Mouse (Mus musculus) heart, postnatal 4 days (tissue): ENCODE results near the gene Gm21887. TPM values are rescaled to one million over a fixed set of nuclear protein-coding genes. Genes with fewer than 3 reads are reported as not detected.
A peak's percentile ranks its signal among the peaks of the same experiment; 100 is the strongest.
"Not testable (repeated sequence)": the region's sequence is repeated elsewhere in the genome, so short reads cannot be mapped to it uniquely, and the experiment has no call there.

Experiments
- DNase-seq: peaks from one replicate; pipeline ENCODE4 v3.0.0; 2021
- total RNA-seq, 2 experiments: library from RNA; stranded (reverse); gene quantifications; 2 replicates each; pipeline ENCODE4 v1.2.3; 2021

The Gm21887 gene
- 100 to 1,000 TPM in 1 of 2 experiments, 10 to 100 TPM in 1; 99.1 to 109 TPM for total RNA-seq

GRCm38 (mm10) chrX:170009016-170009750 is at the start of gene Gm21887:
Gene Gm21887 (plus strand): TSS chrX:170009659.
- DNase-seq, result peak; percentile 100

GRCm38 (mm10) chrX:169969337-169969736 is 40.1 kb upstream of the Gm21887 start:
- no peak for DNase-seq

GRCm38 (mm10) chrX:169969765-169970164 is 39.7 kb upstream of the Gm21887 start:
- DNase-seq, result peak; percentile 3

- not testable (repeated sequence) for DNase-seq
These were observed 38.9 kb upstream of the Gm21887 start for GRCm38 (mm10) chrX:169970546-169970945.

- not testable (repeated sequence) for DNase-seq
These were observed 37.9 kb upstream of the Gm21887 start for GRCm38 (mm10) chrX:169971562-169971961.

- not testable (repeated sequence) for DNase-seq
These were observed 37.3 kb upstream of the Gm21887 start for GRCm38 (mm10) chrX:169972131-169972530.

GRCm38 (mm10) chrX:169972791-169973494 is 36.5 kb upstream of the Gm21887 start:
- peak; percentile 22 for DNase-seq

GRCm38 (mm10) chrX:169973806-169974205 is 35.7 kb upstream of the Gm21887 start:
- DNase-seq, result peak; percentile 11

- DNase-seq, result peak; percentile 35
These were observed 35.0 kb upstream of the Gm21887 start for GRCm38 (mm10) chrX:169974456-169974855.

GRCm38 (mm10) chrX:169974974-169975373 is 34.5 kb upstream of the Gm21887 start:
- peak; percentile 20 for DNase-seq

- peak; percentile 35 for DNase-seq
These were observed 33.8 kb upstream of the Gm21887 start for GRCm38 (mm10) chrX:169975681-169976131.

- DNase-seq, result peak; percentile 4
These were observed 33.1 kb upstream of the Gm21887 start for GRCm38 (mm10) chrX:169976340-169976739.

GRCm38 (mm10) chrX:169977856-169978435 is 31.5 kb upstream of the Gm21887 start:
- DNase-seq, result peak; percentile 32

GRCm38 (mm10) chrX:169978436-169979381 is 30.8 kb upstream of the Gm21887 start:
- peak; percentile 93 for DNase-seq

GRCm38 (mm10) chrX:169979461-169980202 is 29.8 kb upstream of the Gm21887 start:
- DNase-seq, result peak; percentile 34

GRCm38 (mm10) chrX:169980203-169980556 is 29.3 kb upstream of the Gm21887 start:
- peak; percentile 41 for DNase-seq

- DNase-seq, result peak; percentile 49
These were observed 28.6 kb upstream of the Gm21887 start for GRCm38 (mm10) chrX:169980809-169981289.

- DNase-seq, result peak; percentile 50
These were observed 27.7 kb upstream of the Gm21887 start for GRCm38 (mm10) chrX:169981761-169982181.

GRCm38 (mm10) chrX:169982606-169983400 is 26.7 kb upstream of the Gm21887 start:
- DNase-seq, result peak; percentile 18
